Mouse (Mus musculus): Measurements from ENCODE around the gene Met. TPM values are rescaled to one million over a fixed set of nuclear protein-coding genes. Genes with fewer than 3 reads are reported as not detected.

Gene Met
- polyA plus RNA-seq, 1 experiment from 2014 or later: 0.77 TPM

DNA sequence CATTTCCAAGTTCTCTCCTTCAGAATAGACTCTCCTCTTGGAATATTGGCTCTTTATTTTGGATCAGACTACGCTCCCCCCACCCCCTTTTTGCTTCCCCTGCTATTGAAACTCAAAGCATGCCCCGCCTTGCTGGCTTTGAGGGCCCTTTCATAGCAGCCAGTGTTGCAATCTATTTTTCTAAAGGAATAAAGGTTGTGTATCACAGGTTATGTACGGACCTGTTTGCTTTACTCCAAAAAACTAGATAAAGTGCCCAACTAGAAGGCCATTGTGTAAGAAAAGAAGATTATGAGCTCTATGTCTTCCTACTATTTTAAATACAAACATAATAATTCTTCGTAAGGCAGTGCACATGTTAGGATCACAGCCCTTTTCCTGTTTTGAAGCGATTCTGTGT is 5.4 kb downstream of the Met start:
- WGBS: 88% methylated on average over 5 of the region's 5 CpGs
- H3K4me3 ChIP-seq (replicated peaks): no peak overlapping the region
- no peaks in the 10 kb centered on the region for H3K36me3 ChIP-seq (replicated peaks)
- no peak overlapping the region for H3K9ac ChIP-seq
- H3K27ac ChIP-seq: no peak overlapping the region
- no peak for ATAC-seq (ENCODE audit: low FRiP score)
- no peak overlapping the region for H3K4me2 ChIP-seq
- peaks cover 27% of the 10 kb centered on the region for H3K27me3 ChIP-seq
- H3K9me3 ChIP-seq: no peaks in the 10 kb centered on the region
- H3K4me1 ChIP-seq: peaks cover 11% of the 10 kb centered on the region

DNA sequence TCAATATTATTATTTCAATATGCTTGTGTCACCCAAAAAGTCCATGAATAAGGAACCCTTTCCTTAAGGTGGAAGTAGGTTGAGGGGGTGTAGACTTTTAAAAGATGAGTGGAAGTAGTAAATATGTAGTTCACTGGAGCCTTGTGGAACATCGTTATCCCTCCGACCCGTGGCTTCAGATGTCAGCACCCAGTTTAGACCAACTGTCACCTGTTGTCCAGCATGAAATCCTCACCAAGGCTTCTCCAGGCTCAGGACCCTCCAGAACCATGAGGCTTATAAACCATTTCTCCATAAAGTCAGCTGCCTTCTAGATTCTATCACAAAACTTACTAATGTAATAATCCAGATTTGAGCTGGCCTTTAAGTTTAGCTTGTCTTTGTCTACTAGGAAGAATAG is 9.5 kb downstream of the Met start:
- Histone ChIP-seq H3K4me2 (no peak overlapping the region), H3K4me1 (no peaks in the 10 kb centered on the region), H3K9ac (no peak overlapping the region), H3K36me3 (replicated peaks) (no peaks in the 10 kb centered on the region), H3K4me3 (replicated peaks) (no peak overlapping the region), H3K9me3 (no peaks in the 10 kb centered on the region), H3K27me3 (no peaks in the 10 kb centered on the region), H3K27ac (no peak overlapping the region)
- ATAC-seq (ENCODE audit: low FRiP score): no peak
- WGBS: 85% methylated on average over 3 of the region's 3 CpGs

DNA sequence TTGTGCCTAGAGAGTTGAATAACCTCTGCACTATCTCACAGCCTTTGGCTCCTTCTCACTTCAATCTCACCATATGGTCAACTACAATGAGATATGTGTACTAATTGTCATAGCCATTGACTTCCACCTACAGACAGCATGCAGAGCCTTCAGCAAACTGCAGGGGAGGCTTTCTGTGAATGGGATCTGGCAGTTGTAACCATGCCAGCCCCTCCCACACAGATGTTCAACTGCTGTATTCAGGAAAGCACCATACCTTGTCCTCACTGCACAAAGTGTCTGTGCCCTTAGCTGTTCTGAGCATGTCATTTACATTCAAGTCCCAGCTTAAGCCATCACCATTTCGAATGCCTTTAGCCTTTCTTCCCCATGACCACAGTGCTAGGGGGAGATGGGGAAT is 14.2 kb downstream of the Met start:
- H3K4me2 ChIP-seq: no peak overlapping the region
- WGBS: 71% methylated on average over 1 of the region's 1 CpGs
- no peak overlapping the region for H3K4me3 ChIP-seq (replicated peaks)

GRCm38 (mm10) chr6:17478252-17478651 is 14.7 kb downstream of the Met start:
- Histone ChIP-seq H3K36me3 (replicated peaks) (no peaks in the 10 kb centered on the region), H3K4me3 (replicated peaks) (no peak overlapping the region), H3K4me1 (peaks cover 3% of the 10 kb centered on the region; the same call in 1 of the 2 replicates), H3K27ac (no peak overlapping the region), H3K4me2 (no peak overlapping the region), H3K27me3 (no peaks in the 10 kb centered on the region), H3K9me3 (no peaks in the 10 kb centered on the region), H3K9ac (no peak overlapping the region)
- ATAC-seq (ENCODE audit: low FRiP score): no peak
- WGBS: 88% methylated on average over 6 of the region's 6 CpGs

More for the DNA sequence above, 14.2 kb downstream of the Met start:
- H3K27ac ChIP-seq: no peak overlapping the region
- H3K36me3 ChIP-seq (replicated peaks): no peaks in the 10 kb centered on the region
- ATAC-seq (ENCODE audit: low FRiP score): no peak
- H3K9me3 ChIP-seq: no peaks in the 10 kb centered on the region
- H3K27me3 ChIP-seq: no peaks in the 10 kb centered on the region
- H3K9ac ChIP-seq: no peak overlapping the region
- H3K4me1 ChIP-seq: peaks cover 3% of the 10 kb centered on the region; the same call in 1 of the 2 replicates

- Histone ChIP-seq H3K27ac (no peak overlapping the region), H3K27me3 (no peaks in the 10 kb centered on the region), H3K9ac (no peak overlapping the region), H3K4me2 (no peak overlapping the region), H3K9me3 (no peaks in the 10 kb centered on the region), H3K36me3 (replicated peaks) (no peaks in the 10 kb centered on the region), H3K4me3 (replicated peaks) (no peak overlapping the region), H3K4me1 (peaks cover 3% of the 10 kb centered on the region; the same call in 1 of the 2 replicates)
- no peak for ATAC-seq (ENCODE audit: low FRiP score)
- 76% methylated on average over 10 of the region's 10 CpGs for WGBS
Measured at GRCm38 (mm10) chr6:17478838-17479570, 15.4 kb downstream of the Met start.

- no peak overlapping the region for H3K4me2 ChIP-seq
- H3K4me1 ChIP-seq: peaks cover 3% of the 10 kb centered on the region; the same call in 1 of the 2 replicates
- H3K36me3 ChIP-seq (replicated peaks): no peaks in the 10 kb centered on the region
- no peaks in the 10 kb centered on the region for H3K27me3 ChIP-seq
- H3K9me3 ChIP-seq: no peaks in the 10 kb centered on the region
- WGBS: 95% methylated on average over 4 of the region's 4 CpGs
- H3K27ac ChIP-seq: no peak overlapping the region
- H3K4me3 ChIP-seq (replicated peaks): no peak overlapping the region
- H3K9ac ChIP-seq: no peak overlapping the region
- ATAC-seq (ENCODE audit: low FRiP score): no peak
Measured at GRCm38 (mm10) chr6:17481068-17481467, 17.5 kb downstream of the Met start.

DNA sequence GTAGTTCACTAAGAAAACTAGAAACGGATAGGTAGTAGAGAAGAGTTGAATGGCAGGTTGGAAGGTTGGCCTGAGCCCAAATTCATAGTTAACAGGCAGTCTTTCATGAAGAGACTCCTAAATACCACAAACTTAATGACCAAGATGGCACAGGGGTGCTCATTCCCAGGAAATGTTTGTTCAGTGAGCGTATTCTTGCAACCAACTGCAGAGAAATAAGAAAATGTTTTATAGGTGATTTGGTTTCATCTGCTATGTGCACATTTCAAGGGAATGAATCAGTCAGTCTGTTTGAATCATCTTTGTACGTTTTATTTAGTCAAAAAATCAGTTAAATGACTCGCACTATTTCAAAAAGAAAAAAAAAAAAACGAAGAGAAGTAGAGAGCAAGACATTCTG is 21.6 kb downstream of the Met start:
- no peak overlapping the region for H3K4me3 ChIP-seq (replicated peaks)

DNA sequence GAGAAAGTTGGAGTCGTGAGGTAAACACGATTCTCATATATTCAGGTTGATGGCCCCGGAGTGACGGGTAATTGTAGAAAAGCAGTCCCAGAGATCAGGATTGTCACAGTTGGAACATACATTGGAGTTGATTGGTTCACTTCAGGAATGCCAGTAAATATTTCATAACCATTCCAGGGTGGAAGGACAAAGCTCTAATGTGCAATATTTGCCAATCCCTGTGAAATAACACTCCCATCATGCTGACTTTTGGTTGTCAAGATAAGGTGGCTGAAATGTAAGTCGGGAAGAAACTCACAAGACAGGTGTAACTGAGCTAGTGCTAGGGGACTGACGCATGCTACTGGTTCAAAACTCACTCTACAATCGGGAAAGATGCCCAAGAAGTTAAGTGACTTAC is 22.2 kb downstream of the Met start:
- Histone ChIP-seq H3K4me3 (replicated peaks) (no peak overlapping the region), H3K9ac (no peak overlapping the region), H3K4me2 (no peak overlapping the region), H3K4me1 (no peaks in the 10 kb centered on the region), H3K9me3 (no peaks in the 10 kb centered on the region), H3K36me3 (replicated peaks) (no peaks in the 10 kb centered on the region), H3K27ac (no peak overlapping the region), H3K27me3 (no peaks in the 10 kb centered on the region)
- WGBS: 92% methylated on average over 7 of the region's 7 CpGs
- no peak for ATAC-seq (ENCODE audit: low FRiP score)

More for the DNA sequence above, 21.6 kb downstream of the Met start:
- 88% methylated on average over 5 of the region's 5 CpGs for WGBS
- Histone ChIP-seq H3K9ac (no peak overlapping the region), H3K36me3 (replicated peaks) (no peaks in the 10 kb centered on the region), H3K9me3 (no peaks in the 10 kb centered on the region), H3K4me2 (no peak overlapping the region), H3K4me1 (no peaks in the 10 kb centered on the region), H3K27ac (no peak overlapping the region), H3K27me3 (no peaks in the 10 kb centered on the region)
- no peak for ATAC-seq (ENCODE audit: low FRiP score)

GRCm38 (mm10) chr6:17488291-17488817 is 24.8 kb downstream of the Met start:
- no peaks in the 10 kb centered on the region for H3K4me1 ChIP-seq
- H3K4me2 ChIP-seq: no peak overlapping the region
- no peaks in the 10 kb centered on the region for H3K36me3 ChIP-seq (replicated peaks)
- no peak overlapping the region for H3K27ac ChIP-seq
- no peak for ATAC-seq (ENCODE audit: low FRiP score)
- H3K9me3 ChIP-seq: no peaks in the 10 kb centered on the region
- 79% methylated on average over 2 of the region's 2 CpGs for WGBS
- no peak overlapping the region for H3K4me3 ChIP-seq (replicated peaks)
- no peak overlapping the region for H3K9ac ChIP-seq
- H3K27me3 ChIP-seq: no peaks in the 10 kb centered on the region

GRCm38 (mm10) chr6:17490786-17491185 is 27.2 kb downstream of the Met start:
- Histone ChIP-seq H3K9ac (no peak overlapping the region), H3K4me2 (no peak overlapping the region), H3K36me3 (replicated peaks) (no peaks in the 10 kb centered on the region), H3K4me3 (replicated peaks) (no peak overlapping the region), H3K9me3 (no peaks in the 10 kb centered on the region), H3K4me1 (no peaks in the 10 kb centered on the region), H3K27me3 (no peaks in the 10 kb centered on the region), H3K27ac (no peak overlapping the region)
- 50% methylated on average over 2 of the region's 2 CpGs for WGBS
- ATAC-seq (ENCODE audit: low FRiP score): no peak

DNA sequence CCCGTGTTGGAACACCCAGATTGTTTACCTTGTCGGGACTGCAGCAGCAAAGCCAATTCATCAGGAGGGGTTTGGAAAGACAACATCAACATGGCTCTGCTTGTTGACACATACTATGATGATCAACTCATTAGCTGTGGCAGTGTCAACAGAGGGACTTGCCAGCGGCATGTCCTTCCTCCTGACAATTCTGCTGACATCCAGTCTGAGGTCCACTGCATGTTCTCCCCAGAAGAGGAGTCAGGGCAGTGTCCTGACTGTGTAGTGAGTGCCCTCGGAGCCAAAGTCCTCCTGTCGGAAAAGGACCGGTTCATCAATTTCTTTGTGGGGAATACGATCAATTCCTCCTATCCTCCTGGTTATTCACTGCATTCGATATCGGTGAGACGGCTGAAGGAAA is 27.9 kb downstream of the Met start:
- Histone ChIP-seq H3K27ac (no peak overlapping the region), H3K4me3 (replicated peaks) (no peak overlapping the region), H3K4me1 (no peaks in the 10 kb centered on the region), H3K4me2 (no peak overlapping the region), H3K9ac (no peak overlapping the region), H3K27me3 (no peaks in the 10 kb centered on the region), H3K36me3 (replicated peaks) (no peaks in the 10 kb centered on the region), H3K9me3 (no peaks in the 10 kb centered on the region)
- 96% methylated on average over 10 of the region's 10 CpGs for WGBS
- ATAC-seq (ENCODE audit: low FRiP score): no peak

DNA sequence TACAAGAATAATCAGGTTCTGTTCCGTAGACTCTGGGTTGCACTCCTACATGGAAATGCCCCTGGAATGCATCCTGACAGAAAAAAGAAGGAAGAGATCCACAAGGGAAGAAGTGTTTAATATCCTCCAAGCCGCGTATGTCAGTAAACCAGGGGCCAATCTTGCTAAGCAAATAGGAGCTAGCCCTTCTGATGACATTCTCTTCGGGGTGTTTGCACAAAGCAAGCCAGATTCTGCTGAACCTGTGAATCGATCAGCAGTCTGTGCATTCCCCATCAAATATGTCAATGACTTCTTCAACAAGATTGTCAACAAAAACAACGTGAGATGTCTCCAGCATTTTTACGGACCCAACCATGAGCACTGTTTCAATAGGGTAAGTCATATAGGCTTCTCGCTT is 28.5 kb downstream of the Met start:
- no peaks in the 10 kb centered on the region for H3K9me3 ChIP-seq
- no peak overlapping the region for H3K27ac ChIP-seq
- no peak overlapping the region for H3K4me2 ChIP-seq
- no peak overlapping the region for H3K9ac ChIP-seq
- H3K4me3 ChIP-seq (replicated peaks): no peak overlapping the region
- ATAC-seq (ENCODE audit: low FRiP score): no peak
- no peaks in the 10 kb centered on the region for H3K4me1 ChIP-seq
- 92% methylated on average over 8 of the region's 8 CpGs for WGBS
- H3K36me3 ChIP-seq (replicated peaks): no peaks in the 10 kb centered on the region
- H3K27me3 ChIP-seq: no peaks in the 10 kb centered on the region

DNA sequence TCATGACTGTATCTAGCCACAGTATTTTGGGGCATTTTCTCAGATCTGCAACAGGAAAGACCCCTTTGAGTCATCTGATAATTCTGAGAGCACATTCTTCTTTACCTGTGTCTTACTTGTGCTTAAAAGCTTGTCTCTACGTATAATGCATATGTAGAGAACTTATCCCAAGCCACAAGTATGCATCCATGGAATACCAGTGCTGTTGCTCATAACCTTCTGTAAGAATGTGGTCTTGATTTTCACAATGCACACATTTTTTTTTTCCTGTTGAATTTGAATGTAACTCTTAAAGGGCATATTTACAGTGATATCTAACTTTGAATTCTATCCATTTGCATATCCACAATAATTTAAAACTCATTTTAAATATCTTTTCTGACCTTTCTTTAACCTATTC is 31.8 kb downstream of the Met start:
- no peaks in the 10 kb centered on the region for H3K4me1 ChIP-seq
- H3K36me3 ChIP-seq (replicated peaks): no peaks in the 10 kb centered on the region
- 96% methylated on average over 1 of the region's 1 CpGs for WGBS
- H3K27me3 ChIP-seq: no peaks in the 10 kb centered on the region
- no peak overlapping the region for H3K4me3 ChIP-seq (replicated peaks)
- no peak for ATAC-seq (ENCODE audit: low FRiP score)
- no peaks in the 10 kb centered on the region for H3K9me3 ChIP-seq
- H3K4me2 ChIP-seq: no peak overlapping the region
- H3K9ac ChIP-seq: no peak overlapping the region
- H3K27ac ChIP-seq: no peak overlapping the region
